Mouse (Mus musculus): ENCODE measurements around the gene Vwa8.
A peak's percentile ranks its signal among the peaks of the same experiment; 100 is the strongest.

The Vwa8 gene

GRCm38 (mm10) chr14:79151711-79152110 lies 302.9 kb downstream of the Vwa8 start:
- DNase-seq = no peak

GRCm38 (mm10) chr14:79153896-79154295 lies 305.0 kb downstream of the Vwa8 start:
- no peak for DNase-seq

GRCm38 (mm10) chr14:79154961-79155360 lies 306.1 kb downstream of the Vwa8 start:
- no peak for DNase-seq

GRCm38 (mm10) chr14:79156526-79157411 lies 307.9 kb downstream of the Vwa8 start:
- DNase-seq = no peak

- DNase-seq = no peak
Observed at GRCm38 (mm10) chr14:79157451-79158218, 308.8 kb downstream of the Vwa8 start.

GRCm38 (mm10) chr14:79158219-79158521 lies 309.3 kb downstream of the Vwa8 start:
- DNase-seq = no peak

GRCm38 (mm10) chr14:79158673-79159200 lies 309.9 kb downstream of the Vwa8 start:
- DNase-seq = no peak

GRCm38 (mm10) chr14:79159451-79159850 lies 310.6 kb downstream of the Vwa8 start:
- DNase-seq = no peak

- DNase-seq = no peak
Observed at GRCm38 (mm10) chr14:79160486-79160885, 311.6 kb downstream of the Vwa8 start.

- DNase-seq = no peak
Observed at GRCm38 (mm10) chr14:79160966-79161365, 312.1 kb downstream of the Vwa8 start.

- DNase-seq = no peak
Observed at GRCm38 (mm10) chr14:79161741-79162140, 312.9 kb downstream of the Vwa8 start.

GRCm38 (mm10) chr14:79162678-79163077 lies 313.8 kb downstream of the Vwa8 start:
- no peak for DNase-seq

GRCm38 (mm10) chr14:79164334-79164733 lies 315.5 kb downstream of the Vwa8 start:
- DNase-seq = no peak

GRCm38 (mm10) chr14:79164925-79165324 lies 316.1 kb downstream of the Vwa8 start:
- no peak for DNase-seq

GRCm38 (mm10) chr14:79174526-79174925 lies 325.7 kb downstream of the Vwa8 start:
- DNase-seq = no peak

- peak; percentile 59 for DNase-seq
Observed at GRCm38 (mm10) chr14:79177754-79178153, 328.9 kb downstream of the Vwa8 start.

- DNase-seq = no peak
Observed at GRCm38 (mm10) chr14:79178247-79178646, 329.4 kb downstream of the Vwa8 start.

- no peak for DNase-seq
Observed at GRCm38 (mm10) chr14:79180078-79180730, 331.4 kb downstream of the Vwa8 start.

- DNase-seq = no peak
Observed at GRCm38 (mm10) chr14:79181748-79182147, 332.9 kb downstream of the Vwa8 start.

GRCm38 (mm10) chr14:79182801-79183200 lies 333.9 kb downstream of the Vwa8 start:
- DNase-seq = no peak

GRCm38 (mm10) chr14:79183261-79183660 lies 334.4 kb downstream of the Vwa8 start:
- DNase-seq = no peak

GRCm38 (mm10) chr14:79184071-79184470 lies 335.2 kb downstream of the Vwa8 start:
- no peak for DNase-seq

- no peak for DNase-seq
Observed at GRCm38 (mm10) chr14:79185018-79185685, 336.3 kb downstream of the Vwa8 start.
